Mouse (Mus musculus) adrenal gland, postnatal 25 days (tissue): ENCODE measurements around the gene Xntrpc. TPM values are rescaled to one million over a fixed set of nuclear protein-coding genes. Genes with fewer than 3 reads are reported as not detected.

ENCODE experiments used
- total RNA-seq: library from RNA; stranded (reverse); gene quantifications from 2 replicates; pipeline ENCODE4 v1.2.3, GENCODE M21; 2021

The Xntrpc gene
- total RNA-seq, 1 experiment from 2014 or later, result 1.9 TPM

Other genes starting within 250 kb of the Xntrpc start
- gene Phox2a, start 247.4 kb upstream of the Xntrpc start, total RNA-seq, result 17.1 and 33.0 TPM in 2 replicates
- 101 and 110 TPM in 2 replicates for gene Inppl1, start 227.5 kb upstream of the Xntrpc start, total RNA-seq
- 1.5 TPM in 1 of 2 replicates, not detected in the other for gene Folr2, start 208.5 kb upstream of the Xntrpc start, total RNA-seq
- gene Anapc15, start 202.0 kb upstream of the Xntrpc start, total RNA-seq, result 26.7 and 41.7 TPM in 2 replicates
- 6.8 and 7.9 TPM in 2 replicates for gene Folr1, start 194.9 kb upstream of the Xntrpc start, total RNA-seq
- gene Lamtor1, start 159.8 kb upstream of the Xntrpc start, total RNA-seq, result 99.9 and 103 TPM in 2 replicates
- not detected in 2 replicates for gene Tomt, start 159.4 kb upstream of the Xntrpc start, total RNA-seq
- 13.3 and 17.2 TPM in 2 replicates for gene Lrrc51, start 131.8 kb upstream of the Xntrpc start, total RNA-seq
- gene Numa1, start 131.6 kb upstream of the Xntrpc start, total RNA-seq, result 168 and 210 TPM in 2 replicates
- 7.4 and 8.9 TPM in 2 replicates for gene Il18bp, start 47.0 kb upstream of the Xntrpc start, total RNA-seq
- gene Rnf121, start 244 bp upstream of the Xntrpc start, total RNA-seq, result 28.5 and 34.7 TPM in 2 replicates
- gene Xndc1, start 202 bp upstream of the Xntrpc start, total RNA-seq, result 18.0 and 19.9 TPM in 2 replicates
- 0.67 TPM in 1 of 2 replicates, not detected in the other for gene Trpc2, start 17.4 kb downstream of the Xntrpc start, total RNA-seq
- not detected in 2 replicates for gene Art1, start 36.0 kb downstream of the Xntrpc start, total RNA-seq
- gene Art5, start 43.8 kb downstream of the Xntrpc start, total RNA-seq, result not detected in 2 replicates
- gene Chrna10, start 51.1 kb downstream of the Xntrpc start, total RNA-seq, result not detected in 2 replicates
- gene Nup98, start 144.5 kb downstream of the Xntrpc start, total RNA-seq, result 60.8 and 61.0 TPM in 2 replicates
- 82.3 and 110 TPM in 2 replicates for gene Pgap2, start 144.5 kb downstream of the Xntrpc start, total RNA-seq
- 58.9 and 59.7 TPM in 2 replicates for gene Rhog, start 190.3 kb downstream of the Xntrpc start, total RNA-seq
- gene Stim1, start 202.1 kb downstream of the Xntrpc start, total RNA-seq, result 52.4 and 65.8 TPM in 2 replicates